Mouse (Mus musculus) midbrain, embryonic 12.5 days (tissue): ENCODE data around the gene Slc25a23. TPM values are rescaled to one million over a fixed set of nuclear protein-coding genes. Genes with fewer than 3 reads are reported as not detected.
A peak's percentile ranks its signal among the peaks of the same experiment; 100 is the strongest.

ENCODE experiments used
- ATAC-seq: fragments of 200-750 bp; cut with Nextera tagmentation; 2 replicates; pipeline ENCODE4 v1.8.0; 2017; ENCODE audit warnings: low read depth, moderate TSS enrichment, moderate library complexity; ENCODE audit not compliant: low FRiP score
- H3K27ac ChIP-seq: fragments of 300-500 bp; sonication (generic); replicated peaks from 2 replicates; pipeline ENCODE4 v1.5.1; 2016; ENCODE audit warnings: mild to moderate bottlenecking
- H3K27me3 ChIP-seq: fragments of 300-500 bp; sonication (generic); 2 replicates; pipeline ENCODE4 v1.6.1; 2016; ENCODE audit warnings: mild to moderate bottlenecking
- H3K36me3 ChIP-seq: fragments of 300-500 bp; sonication (generic); 2 replicates; pipeline ENCODE4 v1.6.1; 2016
- H3K4me1 ChIP-seq: fragments of 300-500 bp; sonication (generic); 2 replicates; pipeline ENCODE4 v1.6.1; 2016
- H3K4me2 ChIP-seq: fragments of 300-500 bp; sonication (generic); replicated peaks from 2 replicates; pipeline ENCODE4 v1.6.1; 2016; ENCODE audit warnings: mild to moderate bottlenecking, moderate library complexity
- H3K4me3 ChIP-seq: fragments of 300-500 bp; sonication (generic); 2 replicates; pipeline ENCODE4 v1.5.1; 2016; ENCODE audit warnings: mild to moderate bottlenecking
- H3K9ac ChIP-seq: fragments of 300-500 bp; sonication (generic); replicated peaks from 2 replicates; pipeline ENCODE4 v1.6.1; 2016; ENCODE audit warnings: mild to moderate bottlenecking, moderate library complexity
- H3K9me3 ChIP-seq: fragments of 300-500 bp; sonication (generic); 2 replicates; pipeline ENCODE4 v1.6.1; 2016; ENCODE audit warnings: mild to moderate bottlenecking
- WGBS: fragments of 180-500 bp; shearing (Covaris S2); methylation state at CpG from one replicate; pipeline ENCODE4 v1.1.7; 2016; 5-methylcytosine and 5-hydroxymethylcytosine counted together
- polyA plus RNA-seq: library from polyadenylated mRNA; unstranded; fragments of >200 nt; fragmentation: Nextera tagmentation; extraction: Ambion mirVana; gene quantifications from 2 replicates; pipeline ENCODE4 v1.2.1, GENCODE M21; 2016

Slc25a23 gene
- polyA plus RNA-seq, 1 experiment from 2014 or later, result 19.0 TPM

- Histone ChIP-seq H3K9ac (no peak overlapping the region), H3K9me3 (no peaks in the 10 kb centered on the region), H3K4me3 (no peak overlapping the region), H3K27me3 (no peaks in the 10 kb centered on the region), H3K36me3 (peaks cover 67% of the 10 kb centered on the region), H3K4me1 (peaks cover 13% of the 10 kb centered on the region), H3K27ac (no peak overlapping the region), H3K4me2 (no peak overlapping the region)
- 92% methylated on average over 13 of the region's 13 CpGs for WGBS
- ATAC-seq, result no peak
These were observed 52.3 kb downstream of the Slc25a23 start for GRCm38 (mm10) chr17:57007137-57007905.

DNA sequence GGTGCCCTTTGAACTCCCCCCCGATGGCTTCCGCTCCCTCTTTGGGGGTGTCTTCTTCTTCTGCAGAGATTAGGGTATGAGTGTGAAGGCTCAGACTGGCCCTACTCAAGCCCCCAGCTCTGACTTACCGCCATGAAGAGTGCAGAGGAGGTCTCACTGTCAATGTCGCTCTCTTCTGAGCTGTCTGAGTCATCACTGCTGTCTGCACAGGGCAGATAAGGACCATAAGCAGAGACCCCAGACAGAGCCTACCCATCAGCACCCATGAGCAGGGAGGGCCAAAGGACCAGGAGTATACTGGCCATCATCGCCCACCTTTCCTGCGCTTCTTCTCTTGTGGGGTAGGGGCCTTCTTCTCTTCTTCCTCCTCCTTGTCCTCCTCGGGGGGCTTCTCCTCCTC, 55.7 kb downstream of the Slc25a23 start:
- Histone ChIP-seq H3K4me3 (no peak overlapping the region), H3K4me2 (no peak overlapping the region), H3K27me3 (no peaks in the 10 kb centered on the region), H3K27ac (no peak overlapping the region), H3K36me3 (peaks cover 85% of the 10 kb centered on the region), H3K9ac (no peak overlapping the region), H3K4me1 (no peaks in the 10 kb centered on the region), H3K9me3 (no peaks in the 10 kb centered on the region)
- WGBS, result 90% methylated on average over 7 of the region's 7 CpGs
- no peak for ATAC-seq

GRCm38 (mm10) chr17:57001228-57001627, 58.4 kb downstream of the Slc25a23 start:
- Histone ChIP-seq H3K27me3 (no peaks in the 10 kb centered on the region), H3K4me2 (no peak overlapping the region), H3K4me3 (no peak overlapping the region)

GRCm38 (mm10) chr17:56999968-57000609, 59.6 kb downstream of the Slc25a23 start, which contains the start of gene Pspn:
TSS of gene Pspn (minus strand) at chr17:57000018.
- ATAC-seq, result no peak
- Histone ChIP-seq H3K4me2 (no peak within 1 kb of the TSS), H3K36me3 (peaks cover 66% of the 10 kb centered on the region), H3K27ac (no peak within 1 kb of the TSS), H3K9ac (0 out of 2 replicates have a peak within 1 kb of the TSS, but pooled peaks have one; percentile 6), H3K4me1 (peaks cover 9% of the 10 kb centered on the region), H3K27me3 (no peaks in the 10 kb centered on the region), H3K4me3 (no peak within 1 kb of the TSS), H3K9me3 (no peaks in the 10 kb centered on the region)
- 86% methylated on average over 9 of the region's 9 CpGs for WGBS

More at GRCm38 (mm10) chr17:57001228-57001627, 58.4 kb downstream of the Slc25a23 start:
- peaks cover 9% of the 10 kb centered on the region for H3K4me1 ChIP-seq
- no peaks in the 10 kb centered on the region for H3K9me3 ChIP-seq
- peaks cover 67% of the 10 kb centered on the region for H3K36me3 ChIP-seq
- ATAC-seq, result no peak
- H3K27ac ChIP-seq, result no peak overlapping the region
- 80% methylated on average over 8 of the region's 8 CpGs for whole genome bisulfite sequencing
- no peak overlapping the region for H3K9ac ChIP-seq

GRCm38 (mm10) chr17:56999414-56999813, 60.2 kb downstream of the Slc25a23 start:
- peaks cover 65% of the 10 kb centered on the region for H3K36me3 ChIP-seq
- ATAC-seq, result no peak
- WGBS, result 93% methylated on average over 9 of the region's 9 CpGs
- H3K27me3 ChIP-seq, result no peaks in the 10 kb centered on the region
- H3K9ac ChIP-seq, result 0 out of 2 replicates have a peak overlapping the region, but pooled peaks have one; percentile 6
- H3K4me2 ChIP-seq, result no peak overlapping the region
- no peaks in the 10 kb centered on the region for H3K9me3 ChIP-seq
- H3K4me1 ChIP-seq, result peaks cover 9% of the 10 kb centered on the region
- H3K27ac ChIP-seq, result no peak overlapping the region
- H3K4me3 ChIP-seq, result no peak overlapping the region

DNA sequence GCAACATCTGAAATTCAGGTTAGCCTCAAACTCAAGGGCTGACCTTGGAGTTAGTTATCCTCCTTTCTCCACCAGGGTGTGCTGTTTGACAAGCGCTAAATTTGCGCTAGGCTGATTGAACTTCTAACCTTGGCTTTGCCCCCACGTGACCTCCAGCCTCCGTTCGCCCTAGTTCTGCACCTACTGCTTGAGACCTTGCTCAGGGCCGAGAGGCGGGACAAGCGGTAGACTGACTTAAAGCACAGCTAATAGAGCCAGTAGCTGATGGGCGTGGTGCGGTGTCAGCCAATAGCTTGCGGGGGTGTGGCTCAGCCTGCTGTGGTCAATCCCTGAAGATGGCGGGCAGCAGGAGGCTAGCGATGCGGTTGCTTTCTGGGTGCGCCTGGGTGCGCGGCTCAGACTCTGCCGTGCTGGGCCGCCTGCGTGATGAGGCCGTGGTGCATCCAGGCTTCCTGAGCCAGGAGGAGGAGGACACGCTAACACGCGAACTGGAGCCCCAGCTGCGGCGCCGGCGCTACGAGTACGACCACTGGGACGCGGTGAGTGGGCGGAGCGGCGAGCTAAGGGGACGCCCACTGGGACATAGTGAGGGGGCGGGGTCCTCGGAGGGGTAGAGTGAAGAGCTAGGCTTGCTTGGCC, 62.5 kb downstream of the Slc25a23 start, which contains the start of gene Alkbh7:
Alkbh7 (plus strand) TSS at position 311 of the 639 bp plus-strand sequence.
- Histone ChIP-seq H3K36me3 (peaks cover 66% of the 10 kb centered on the region), H3K27ac (peak within 1 kb of the TSS; percentile 74)
- WGBS, result under 1% methylated on average over 38 of the region's 38 CpGs

GRCm38 (mm10) chr17:56996506-56996905, 63.2 kb downstream of the Slc25a23 start:
- WGBS, result 79% methylated on average over 2 of the region's 2 CpGs
- peak overlapping the region; percentile 70 for H3K4me2 ChIP-seq
- no peaks in the 10 kb centered on the region for H3K27me3 ChIP-seq
- H3K4me1 ChIP-seq, result peaks cover 9% of the 10 kb centered on the region
- H3K4me3 ChIP-seq, result no peak overlapping the region
- H3K9me3 ChIP-seq, result no peaks in the 10 kb centered on the region
- no peak overlapping the region for H3K9ac ChIP-seq
- H3K36me3 ChIP-seq, result peaks cover 65% of the 10 kb centered on the region
- H3K27ac ChIP-seq, result no peak overlapping the region
- ATAC-seq, result no peak

More for the DNA sequence above, 62.5 kb downstream of the Slc25a23 start, which contains the start of gene Alkbh7:
- ATAC-seq, result peak; percentile 99
- Histone ChIP-seq H3K4me2 (peak within 1 kb of the TSS; percentile 70), H3K27me3 (no peaks in the 10 kb centered on the region), H3K4me1 (peaks cover 9% of the 10 kb centered on the region), H3K4me3 (peak within 1 kb of the TSS; percentile 78), H3K9me3 (no peaks in the 10 kb centered on the region), H3K9ac (peak within 1 kb of the TSS; percentile 70)

DNA sequence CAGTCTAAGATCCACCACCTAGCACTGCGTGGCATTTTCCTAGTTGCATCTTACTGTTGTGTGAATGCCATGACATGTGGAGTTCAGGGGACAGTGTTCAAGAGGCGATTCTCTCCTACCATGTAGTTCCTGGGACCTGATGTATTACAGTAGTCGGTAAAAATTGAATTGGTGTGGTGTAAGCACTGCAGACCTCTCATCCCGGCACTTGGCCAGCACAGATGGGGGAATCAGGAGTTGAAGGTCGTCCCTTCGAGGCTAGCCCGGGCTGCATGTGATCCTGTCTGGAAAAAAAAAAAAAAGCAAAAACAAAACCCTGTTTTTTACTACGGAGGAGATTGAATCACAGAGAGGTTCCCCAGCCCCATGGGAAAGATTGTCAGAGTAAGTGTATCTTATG, 64.6 kb downstream of the Slc25a23 start:
- Histone ChIP-seq H3K36me3 (peaks cover 61% of the 10 kb centered on the region), H3K4me2 (no peak overlapping the region), H3K27ac (no peak overlapping the region), H3K27me3 (no peaks in the 10 kb centered on the region), H3K9ac (no peak overlapping the region), H3K4me1 (peaks cover 16% of the 10 kb centered on the region), H3K4me3 (no peak overlapping the region), H3K9me3 (no peaks in the 10 kb centered on the region)
- WGBS, result 94% methylated on average over 8 of the region's 8 CpGs
- ATAC-seq, result no peak

Other genes with a start within 250 kb of the Slc25a23 start
- 6.3 and 8.2 TPM in 2 replicates for gene Rfx2, start 228.8 kb downstream of the Slc25a23 start, polyA plus RNA-seq
- gene Acsbg2, start 185.4 kb downstream of the Slc25a23 start, polyA plus RNA-seq, result not detected in 2 replicates
- gene 1700061G19Rik, start 184.4 kb downstream of the Slc25a23 start, polyA plus RNA-seq, result 0.50 and 0.63 TPM in 2 replicates
- 102 and 104 TPM in 2 replicates for gene Mllt1, start 124.4 kb downstream of the Slc25a23 start, polyA plus RNA-seq
- not detected in 2 replicates for gene Acer1, start 77.7 kb downstream of the Slc25a23 start, polyA plus RNA-seq
- gene Clpp, start 69.6 kb downstream of the Slc25a23 start, polyA plus RNA-seq, result 130 and 137 TPM in 2 replicates
- gene Alkbh7, start 62.5 kb downstream of the Slc25a23 start, polyA plus RNA-seq, result 31.2 and 33.7 TPM in 2 replicates
- gene Pspn, start 59.8 kb downstream of the Slc25a23 start, polyA plus RNA-seq, result 0.87 TPM in 1 of 2 replicates, not detected in the other
- gene Gtf2f1, start 48.6 kb downstream of the Slc25a23 start, polyA plus RNA-seq, result 68.6 and 72.9 TPM in 2 replicates
- 0.34 and 0.72 TPM in 2 replicates for gene Gm17949, start 48.4 kb downstream of the Slc25a23 start, polyA plus RNA-seq
- 62.7 and 85.4 TPM in 2 replicates for gene Khsrp, start 28.3 kb downstream of the Slc25a23 start, polyA plus RNA-seq
- gene Slc25a41, start 18.2 kb downstream of the Slc25a23 start, polyA plus RNA-seq, result 0.19 TPM in 1 of 2 replicates, not detected in the other
- 0.31 and 1.5 TPM in 2 replicates for gene Crb3, start 758 bp downstream of the Slc25a23 start, polyA plus RNA-seq
- 2.4 and 3.3 TPM in 2 replicates for gene Dennd1c, start 18.7 kb upstream of the Slc25a23 start, polyA plus RNA-seq
- 189 and 205 TPM in 2 replicates for gene Tubb4a, start 27.9 kb upstream of the Slc25a23 start, polyA plus RNA-seq
- gene Tnfsf9, start 45.5 kb upstream of the Slc25a23 start, polyA plus RNA-seq, result 6.9 and 7.8 TPM in 2 replicates
- gene Cd70, start 89.9 kb upstream of the Slc25a23 start, polyA plus RNA-seq, result 0.29 and 0.38 TPM in 2 replicates
- 0.09 TPM in 1 of 2 replicates, not detected in the other for gene Tnfsf14, start 134.3 kb upstream of the Slc25a23 start, polyA plus RNA-seq
- gene C3, start 168.3 kb upstream of the Slc25a23 start, polyA plus RNA-seq, result 0.50 and 0.64 TPM in 2 replicates
- gene Gpr108, start 188.6 kb upstream of the Slc25a23 start, polyA plus RNA-seq, result 23.3 and 24.5 TPM in 2 replicates
- 23.5 and 26.6 TPM in 2 replicates for gene Trip10, start 189.6 kb upstream of the Slc25a23 start, polyA plus RNA-seq
- gene Vav1, start 219.2 kb upstream of the Slc25a23 start, polyA plus RNA-seq, result 2.0 and 2.1 TPM in 2 replicates